Mouse (Mus musculus) intestine, postnatal 0 days (tissue): ENCODE data around the gene Pou2f2. TPM values are rescaled to one million over a fixed set of nuclear protein-coding genes. Genes with fewer than 3 reads are reported as not detected.
A peak's percentile ranks its signal among the peaks of the same experiment; 100 is the strongest.

Experiments used
- ATAC-seq: fragments of 200-750 bp; cut with Nextera tagmentation; 2 replicates; pipeline ENCODE4 v1.8.0; 2017; ENCODE audit warnings: mild to moderate bottlenecking, moderate TSS enrichment, moderate library complexity
- H3K27ac ChIP-seq: fragments of 300-500 bp; sonication (generic); 2 replicates; pipeline ENCODE4 v1.5.1; 2014; ENCODE audit warnings: mild to moderate bottlenecking, low read depth, low read length, moderate library complexity
- H3K27me3 ChIP-seq: fragments of 300-500 bp; sonication (generic); replicated peaks from 2 replicates; pipeline ENCODE4 v1.6.1; 2014; ENCODE audit warnings: low read length, mixed read lengths; ENCODE audit not compliant: control insufficient read depth, insufficient read depth
- H3K36me3 ChIP-seq: fragments of 300-500 bp; sonication (generic); 2 replicates; pipeline ENCODE4 v1.6.1; 2014; ENCODE audit warnings: mild to moderate bottlenecking, moderate library complexity; ENCODE audit not compliant: control insufficient read depth, insufficient read depth
- H3K4me1 ChIP-seq: fragments of 300-500 bp; sonication (generic); replicated peaks from 2 replicates; pipeline ENCODE4 v1.6.1; 2014; ENCODE audit warnings: antibody characterized with exemption, low read length, mixed read lengths; ENCODE audit not compliant: control insufficient read depth, insufficient read depth
- H3K4me2 ChIP-seq: fragments of 300-500 bp; sonication (generic); replicated peaks from 2 replicates; pipeline ENCODE4 v1.6.1; 2014; ENCODE audit warnings: low read depth, mild to moderate bottlenecking, moderate library complexity
- H3K4me3 ChIP-seq: fragments of 300-500 bp; sonication (generic); 2 replicates; pipeline ENCODE4 v1.5.1; 2014; ENCODE audit warnings: low read depth, low read length
- H3K9ac ChIP-seq: fragments of 300-500 bp; sonication (generic); 2 replicates; pipeline ENCODE4 v1.6.1; 2014; ENCODE audit warnings: mild to moderate bottlenecking, low read depth, low read length
- H3K9me3 ChIP-seq: fragments of 300-500 bp; sonication (generic); 2 replicates; pipeline ENCODE4 v1.6.1; 2016; ENCODE audit warnings: mixed run types; ENCODE audit not compliant: control insufficient read depth
- CTCF ChIP-seq: sonication (generic); IDR thresholded peaks from 2 replicates; pipeline ENCODE4 v1.5.1; 2016; ENCODE audit warnings: low read depth, mild to moderate bottlenecking, control low read depth, antibody characterized with exemption, moderate library complexity
- WGBS: fragments of 180-500 bp; shearing (Covaris S2); extraction: QIAGEN DNeasy Blood & Tissue Kit; methylation state at CpG from one replicate; pipeline ENCODE4 v1.1.7; 2014; 5-methylcytosine and 5-hydroxymethylcytosine counted together
- polyA plus RNA-seq: library from polyadenylated mRNA; unstranded; fragments of >200 nt; fragmentation: Nextera tagmentation; extraction: Ambion mirVana; gene quantifications from 2 replicates; pipeline ENCODE4 v1.2.1, GENCODE M21; 2015

Gene Pou2f2
- polyA plus RNA-seq, 1 experiment from 2014 or later: 0.53 TPM

- no peaks in the 10 kb centered on the region for H3K36me3 ChIP-seq
- H3K27me3 ChIP-seq: peaks cover 34% of the 10 kb centered on the region
- WGBS: 63% methylated on average over 11 of the region's 11 CpGs
- no peak for TF ChIP-seq CTCF
- no peak for ATAC-seq
- no peaks in the 10 kb centered on the region for H3K9me3 ChIP-seq
- no peaks in the 10 kb centered on the region for H3K4me1 ChIP-seq
- no peak overlapping the region for H3K4me2 ChIP-seq
- H3K27ac ChIP-seq: no peak overlapping the region
- no peak overlapping the region for H3K4me3 ChIP-seq
- no peak overlapping the region for H3K9ac ChIP-seq
Observed at GRCm38 (mm10) chr7:25174343-25174742, 5.2 kb downstream of the Pou2f2 start.

- Histone ChIP-seq H3K27ac (no peak overlapping the region), H3K27me3 (peaks cover 18% of the 10 kb centered on the region), H3K36me3 (no peaks in the 10 kb centered on the region), H3K9me3 (no peaks in the 10 kb centered on the region), H3K4me3 (no peak overlapping the region), H3K4me2 (no peak overlapping the region), H3K9ac (no peak overlapping the region), H3K4me1 (no peaks in the 10 kb centered on the region)
- 35% methylated on average over 5 of the region's 5 CpGs for WGBS
- TF ChIP-seq CTCF: no peak
- ATAC-seq: no peak
Observed at GRCm38 (mm10) chr7:25172669-25173068, 6.9 kb downstream of the Pou2f2 start.

- Histone ChIP-seq H3K9ac (no peak overlapping the region), H3K4me2 (no peak overlapping the region), H3K27ac (no peak overlapping the region), H3K36me3 (no peaks in the 10 kb centered on the region), H3K27me3 (no peaks in the 10 kb centered on the region), H3K4me3 (no peak overlapping the region), H3K9me3 (no peaks in the 10 kb centered on the region), H3K4me1 (no peaks in the 10 kb centered on the region)
- no peak for TF ChIP-seq CTCF
- no peak for ATAC-seq
- WGBS: 39% methylated on average over 3 of the region's 3 CpGs
Observed at GRCm38 (mm10) chr7:25170583-25170982, 8.9 kb downstream of the Pou2f2 start.

GRCm38 (mm10) chr7:25166106-25166505 lies 13.4 kb downstream of the Pou2f2 start:
- no peak overlapping the region for H3K9ac ChIP-seq
- H3K27me3 ChIP-seq: no peaks in the 10 kb centered on the region
- no peaks in the 10 kb centered on the region for H3K9me3 ChIP-seq
- H3K4me3 ChIP-seq: no peak overlapping the region
- no peaks in the 10 kb centered on the region for H3K4me1 ChIP-seq
- TF ChIP-seq CTCF: no peak
- no peaks in the 10 kb centered on the region for H3K36me3 ChIP-seq
- ATAC-seq: no peak
- H3K4me2 ChIP-seq: no peak overlapping the region
- no peak overlapping the region for H3K27ac ChIP-seq
- WGBS: 81% methylated on average over 5 of the region's 5 CpGs

- H3K27ac ChIP-seq: no peak overlapping the region
- no peak overlapping the region for H3K4me2 ChIP-seq
- H3K36me3 ChIP-seq: no peaks in the 10 kb centered on the region
- no peaks in the 10 kb centered on the region; the same call in 1 of the 2 replicates for H3K27me3 ChIP-seq
- H3K9me3 ChIP-seq: no peaks in the 10 kb centered on the region
- no peak for ATAC-seq
- 20% methylated on average over 14 of the region's 14 CpGs for WGBS
- TF ChIP-seq CTCF: no peak
- no peaks in the 10 kb centered on the region for H3K4me1 ChIP-seq
- H3K4me3 ChIP-seq: no peak overlapping the region
- no peak overlapping the region for H3K9ac ChIP-seq
Observed at GRCm38 (mm10) chr7:25156158-25156648, 23.3 kb downstream of the Pou2f2 start.

- H3K27ac ChIP-seq: no peak overlapping the region
- H3K27me3 ChIP-seq: no peaks in the 10 kb centered on the region; the same call in 1 of the 2 replicates
- no peaks in the 10 kb centered on the region; the same call in 1 of the 2 replicates for H3K4me1 ChIP-seq
- no peak overlapping the region for H3K9ac ChIP-seq
- no peak overlapping the region for H3K4me3 ChIP-seq
- no peaks in the 10 kb centered on the region for H3K9me3 ChIP-seq
- WGBS: 9% methylated on average over 17 of the region's 17 CpGs
- TF ChIP-seq CTCF: no peak
- no peaks in the 10 kb centered on the region for H3K36me3 ChIP-seq
- peak overlapping the region; percentile 21; the same call in 1 of the 2 replicates for H3K4me2 ChIP-seq
- ATAC-seq: peak; percentile 50; the same call in 1 of the 2 replicates
Observed at GRCm38 (mm10) chr7:25155469-25156157, 23.9 kb downstream of the Pou2f2 start.
